8 mouse cellular contexts compared by ENCODE assay signal in genomic region chr4:32538088-32538487, GRCm38 (mm10).
DNase-seq lines count a peak whose midpoint lies in the region; ATAC-seq and TF ChIP-seq lines count a peak whose summit lies in the region.

No protein-coding gene starts in this region.

- no peaks in the 10 kb centered on the region for H3K27me3 ChIP-seq in thymus, adult 2 months (ENCODE audit: control insufficient read depth, insufficient read depth, low read length)
- no peaks in the 10 kb centered on the region for H3K27me3 ChIP-seq in intestine, embryonic 15.5 days (replicated peaks)
- no peaks in the 10 kb centered on the region for H3K27me3 ChIP-seq in midbrain, embryonic 14.5 days (ENCODE audit: control insufficient read depth, insufficient read depth, low read length)

- no peak for TF ChIP-seq CTCF in thymus, adult 2 months (IDR thresholded peaks at IDR 0.05; ENCODE audit: borderline replicate concordance, control insufficient read depth, extremely low read depth, insufficient read depth, low read length, poor library complexity)

- peak overlapping the region; percentile 14; the same call in 1 of the 2 replicates for H3K4me2 ChIP-seq in intestine, embryonic 15.5 days (replicated peaks)
- H3K4me2 ChIP-seq in midbrain, embryonic 14.5 days (ENCODE audit: low read length): no peak overlapping the region

- TF ChIP-seq POLR2A in thymus, adult 2 months (IDR thresholded peaks at IDR 0.05; ENCODE audit: control insufficient read depth, extremely low read depth, insufficient read depth, low read length, poor library complexity): no peak

- no peak overlapping the region for H3K9ac ChIP-seq in intestine, embryonic 15.5 days
- H3K9ac ChIP-seq in midbrain, embryonic 14.5 days (replicated peaks; ENCODE audit: low read length): 0 out of 2 replicates have a peak overlapping the region, but pooled peaks have one; percentile 13

- WGBS in thymus, adult 2 months: 55% methylated on average over 5 of the region's 5 CpGs
- 13% methylated on average over 5 of the region's 5 CpGs for WGBS in intestine, embryonic 15.5 days
- 7% methylated on average over 5 of the region's 5 CpGs for WGBS in midbrain, embryonic 14.5 days

- ATAC-seq in intestine, embryonic 15.5 days: peak; percentile 77
- ATAC-seq in midbrain, embryonic 14.5 days (ENCODE audit: low FRiP score, low TSS enrichment): peak; percentile 87

- no peak overlapping the region for H3K4me3 ChIP-seq in thymus, adult 2 months (ENCODE audit: control insufficient read depth, insufficient read depth, low read length)
- H3K4me3 ChIP-seq in intestine, embryonic 15.5 days (replicated peaks): no peak overlapping the region
- H3K4me3 ChIP-seq in midbrain, embryonic 14.5 days (replicated peaks; ENCODE audit: low read depth, low read length): no peak overlapping the region

- no peaks in the 10 kb centered on the region for H3K9me3 ChIP-seq in intestine, embryonic 15.5 days
- no peaks in the 10 kb centered on the region for H3K9me3 ChIP-seq in midbrain, embryonic 14.5 days (ENCODE audit: control insufficient read depth, low read length)

- 0 out of 2 replicates have a peak, but pooled peaks cover 3% of the 10 kb centered on the region for H3K4me1 ChIP-seq in thymus, adult 2 months (replicated peaks; ENCODE audit: control insufficient read depth, insufficient read depth, low read length)
- peaks cover 22% of the 10 kb centered on the region; the same call in 1 of the 2 replicates for H3K4me1 ChIP-seq in intestine, embryonic 15.5 days (replicated peaks)
- H3K4me1 ChIP-seq in midbrain, embryonic 14.5 days (ENCODE audit: control insufficient read depth, insufficient read depth, low read length): peaks cover 11% of the 10 kb centered on the region

- no peaks in the 10 kb centered on the region for H3K36me3 ChIP-seq in thymus, adult 2 months (ENCODE audit: control insufficient read depth, insufficient read depth, low read length)
- no peaks in the 10 kb centered on the region for H3K36me3 ChIP-seq in intestine, embryonic 15.5 days
- no peaks in the 10 kb centered on the region for H3K36me3 ChIP-seq in midbrain, embryonic 14.5 days (ENCODE audit: control insufficient read depth, insufficient read depth, low read length)

- H3K27ac ChIP-seq in thymus, adult 2 months (ENCODE audit: control insufficient read depth, insufficient read depth, low read length): no peak overlapping the region
- H3K27ac ChIP-seq in intestine, embryonic 15.5 days: no peak overlapping the region
- peak overlapping the region; percentile 68 for H3K27ac ChIP-seq in midbrain, embryonic 14.5 days (replicated peaks; ENCODE audit: low read depth, low read length)

- intact Hi-C loops in left cerebral cortex, postnatal 25 days (cut with DNase I): loop anchor here (5.0 to 10.0 kb wide), 2 partner anchors 291 to 483 kb away; no protein-coding TSS in a partner anchor

- peak; percentile 53 for DNase-seq in thymus, adult 2 months
- no peak for DNase-seq in thymus, adult 18-20 months
- DNase-seq in cerebellum, postnatal 36 days: peak; percentile 68 to 78
- DNase-seq in gastrocnemius, postnatal 10 days: peak; percentile 72
- peak; percentile 67 to 69 for DNase-seq in left cerebral cortex, postnatal 25 days (ENCODE audit: low spot score in 2 of 2)
- DNase-seq in midbrain, embryonic 14.5 days: peak; percentile 94
- peak; percentile 58 for DNase-seq in thymus, postnatal 14 days

Comparison
In these comparisons a context has a peak if more than half of its experiments do, and no peak if none do; other contexts are left out.
1. DNase-seq: peak in thymus, adult 2 months (single experiment), cerebellum, postnatal 36 days (2 of 2), gastrocnemius, postnatal 10 days (single experiment), left cerebral cortex, postnatal 25 days (2 of 2), midbrain, embryonic 14.5 days (single experiment) and thymus, postnatal 14 days (single experiment); none in thymus, adult 18-20 months (0 of 2).